Mouse (Mus musculus): ENCODE data around the gene Tomm40l. TPM values are rescaled to one million over a fixed set of nuclear protein-coding genes. Genes with fewer than 3 reads are reported as not detected.

The Tomm40l gene
- polyA plus RNA-seq, 2 experiments = 26.3 to 29.2 TPM

DNA sequence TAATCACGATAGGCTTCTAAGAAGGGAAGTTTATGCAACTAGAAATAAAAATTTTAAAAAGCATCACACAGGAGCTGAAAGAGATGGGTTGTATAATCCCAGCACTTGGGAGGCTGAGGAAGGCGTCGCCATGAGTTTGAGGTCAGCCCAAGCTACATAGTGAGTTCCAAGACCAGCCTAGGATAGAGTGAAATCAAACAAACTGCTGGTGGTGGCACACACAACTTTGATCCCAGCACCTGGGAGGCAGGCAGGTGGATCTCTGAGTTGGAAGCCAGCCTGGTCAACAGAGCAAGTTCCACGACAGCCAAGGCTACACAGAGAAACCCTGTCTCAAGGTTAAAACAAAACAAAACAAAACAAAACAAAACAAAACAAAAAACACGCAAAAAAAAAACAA is 10.0 kb upstream of the Tomm40l start:
- 0 out of 2 replicates have a peak, but pooled peaks cover 10% of the 10 kb centered on the region for H3K4me1 ChIP-seq (ENCODE audit: control insufficient read depth, insufficient read depth, low read length)
- H3K27me3 ChIP-seq (ENCODE audit: control insufficient read depth, insufficient read depth, low read length) = no peaks in the 10 kb centered on the region
- 86% methylated on average over 5 of the region's 5 CpGs for whole genome bisulfite sequencing
- H3K9ac ChIP-seq (ENCODE audit: low read depth, low read length, severe bottlenecking) = no peak overlapping the region
- no peak overlapping the region for H3K4me2 ChIP-seq (replicated peaks; ENCODE audit: low read depth, low read length, severe bottlenecking)
- H3K4me3 ChIP-seq (replicated peaks; ENCODE audit: low read length) = no peak overlapping the region
- no peak for TF ChIP-seq POLR2A (IDR thresholded peaks at IDR 0.05; ENCODE audit: borderline replicate concordance, extremely low read depth, insufficient read depth, insufficient read length)
- H3K36me3 ChIP-seq (ENCODE audit: control insufficient read depth, insufficient read depth, low read length) = peaks cover 41% of the 10 kb centered on the region
- no peak for ATAC-seq (ENCODE audit: low FRiP score, low read depth)
- no peaks in the 10 kb centered on the region for H3K9me3 ChIP-seq (ENCODE audit: control insufficient read depth, low read length)
- DNase-seq (ENCODE audit: low spot score) = no peak
- H3K27ac ChIP-seq (replicated peaks; ENCODE audit: low read depth, low read length) = no peak overlapping the region

DNA sequence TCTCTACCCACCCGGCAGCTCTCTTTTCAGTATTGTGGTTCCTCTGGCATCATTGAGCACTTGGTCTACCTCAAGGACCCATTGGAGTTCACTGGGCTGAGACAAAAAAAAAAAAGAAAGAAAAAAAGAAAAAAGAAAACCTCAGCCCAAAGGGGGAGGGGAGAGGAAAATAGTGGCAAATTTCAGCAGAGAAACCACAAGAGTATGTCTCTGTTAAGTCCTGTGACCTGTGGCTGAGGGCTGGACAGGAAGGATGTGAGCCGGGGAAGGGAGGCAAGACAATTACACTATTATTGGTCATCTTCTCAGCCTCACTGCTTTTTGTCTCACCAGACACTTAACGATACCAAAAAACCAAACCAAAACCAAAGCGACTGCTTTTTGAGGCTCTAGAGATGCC is 9.5 kb upstream of the Tomm40l start:
- no peak overlapping the region for H3K4me2 ChIP-seq (replicated peaks; ENCODE audit: low read depth, low read length, severe bottlenecking)
- DNase-seq (ENCODE audit: low spot score) = no peak
- no peak for ATAC-seq (ENCODE audit: low FRiP score, low read depth)
- no peaks in the 10 kb centered on the region for H3K9me3 ChIP-seq (ENCODE audit: control insufficient read depth, low read length)
- no peak for TF ChIP-seq POLR2A (IDR thresholded peaks at IDR 0.05; ENCODE audit: borderline replicate concordance, extremely low read depth, insufficient read depth, insufficient read length)
- H3K9ac ChIP-seq (ENCODE audit: low read depth, low read length, severe bottlenecking) = no peak overlapping the region
- H3K4me1 ChIP-seq (ENCODE audit: control insufficient read depth, insufficient read depth, low read length) = 0 out of 2 replicates have a peak, but pooled peaks cover 10% of the 10 kb centered on the region
- 80% methylated on average over 4 of the region's 4 CpGs for WGBS
- H3K27ac ChIP-seq (replicated peaks; ENCODE audit: low read depth, low read length) = no peak overlapping the region
- H3K4me3 ChIP-seq (replicated peaks; ENCODE audit: low read length) = no peak overlapping the region
- no peaks in the 10 kb centered on the region for H3K27me3 ChIP-seq (ENCODE audit: control insufficient read depth, insufficient read depth, low read length)
- H3K36me3 ChIP-seq (ENCODE audit: control insufficient read depth, insufficient read depth, low read length) = peaks cover 36% of the 10 kb centered on the region

DNA sequence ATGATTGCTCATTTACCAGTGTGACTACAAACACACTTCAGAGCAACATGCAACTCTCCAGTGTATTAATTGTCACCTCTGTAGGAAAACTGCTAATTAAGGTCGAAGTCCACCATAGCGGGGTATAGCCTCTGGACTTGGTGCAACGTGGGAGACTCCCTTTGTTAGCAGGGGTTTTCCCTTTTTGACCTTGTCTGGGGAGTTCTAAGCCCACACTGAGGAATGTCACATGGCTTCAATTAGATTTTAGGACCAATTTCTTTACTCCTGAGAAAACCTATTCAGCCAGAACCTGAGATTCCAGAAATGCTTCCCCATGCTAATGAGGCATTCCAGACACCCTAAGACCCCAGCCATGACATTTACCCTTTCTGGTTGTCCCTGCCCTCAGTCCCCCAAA is 7.9 kb upstream of the Tomm40l start:
- no peak for TF ChIP-seq POLR2A (IDR thresholded peaks at IDR 0.05; ENCODE audit: borderline replicate concordance, extremely low read depth, insufficient read depth, insufficient read length)
- Histone ChIP-seq H3K9me3 (ENCODE audit: control insufficient read depth, low read length) (no peaks in the 10 kb centered on the region), H3K4me1 (ENCODE audit: control insufficient read depth, insufficient read depth, low read length) (0 out of 2 replicates have a peak, but pooled peaks cover 10% of the 10 kb centered on the region), H3K4me3 (replicated peaks; ENCODE audit: low read length) (no peak overlapping the region), H3K36me3 (ENCODE audit: control insufficient read depth, insufficient read depth, low read length) (peaks cover 20% of the 10 kb centered on the region), H3K9ac (ENCODE audit: low read depth, low read length, severe bottlenecking) (no peak overlapping the region), H3K4me2 (replicated peaks; ENCODE audit: low read depth, low read length, severe bottlenecking) (no peak overlapping the region), H3K27me3 (ENCODE audit: control insufficient read depth, insufficient read depth, low read length) (no peaks in the 10 kb centered on the region), H3K27ac (replicated peaks; ENCODE audit: low read depth, low read length) (no peak overlapping the region)
- WGBS = 31% methylated on average over 3 of the region's 3 CpGs
- ATAC-seq (ENCODE audit: low FRiP score, low read depth) (no peak), DNase-seq (ENCODE audit: low spot score) (no peak)

DNA sequence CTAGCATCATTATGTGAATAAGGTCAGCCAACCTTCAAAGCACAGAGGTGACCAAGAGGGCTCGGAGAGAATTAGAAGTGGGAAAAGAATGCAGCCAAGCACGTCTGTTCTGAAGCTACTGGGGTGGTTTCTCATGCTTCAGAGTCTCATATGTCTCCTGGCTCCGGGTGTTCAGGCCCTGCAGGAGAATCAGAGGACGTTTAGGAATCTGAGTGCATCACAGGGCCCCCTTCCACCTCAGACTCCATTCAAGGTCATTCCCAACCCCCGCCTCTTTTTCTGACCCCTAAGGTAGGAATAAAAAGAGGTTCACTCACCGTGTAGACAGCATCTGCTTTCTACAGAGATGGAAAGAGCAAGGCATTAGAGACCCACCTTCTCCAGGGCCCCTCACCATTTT is 7.4 kb upstream of the Tomm40l start:
- no peak overlapping the region for H3K27ac ChIP-seq (replicated peaks; ENCODE audit: low read depth, low read length)
- no peaks in the 10 kb centered on the region for H3K27me3 ChIP-seq (ENCODE audit: control insufficient read depth, insufficient read depth, low read length)
- DNase-seq (ENCODE audit: low spot score) (no peak), ATAC-seq (ENCODE audit: low FRiP score, low read depth) (no peak)
- peaks cover 15% of the 10 kb centered on the region for H3K36me3 ChIP-seq (ENCODE audit: control insufficient read depth, insufficient read depth, low read length)
- H3K9me3 ChIP-seq (ENCODE audit: control insufficient read depth, low read length) = no peaks in the 10 kb centered on the region
- H3K4me3 ChIP-seq (replicated peaks; ENCODE audit: low read length) = no peak overlapping the region
- H3K4me1 ChIP-seq (ENCODE audit: control insufficient read depth, insufficient read depth, low read length) = 0 out of 2 replicates have a peak, but pooled peaks cover 10% of the 10 kb centered on the region
- TF ChIP-seq POLR2A (IDR thresholded peaks at IDR 0.05; ENCODE audit: borderline replicate concordance, extremely low read depth, insufficient read depth, insufficient read length) = no peak
- H3K9ac ChIP-seq (ENCODE audit: low read depth, low read length, severe bottlenecking) = no peak overlapping the region
- WGBS = 39% methylated on average over 6 of the region's 6 CpGs
- H3K4me2 ChIP-seq (replicated peaks; ENCODE audit: low read depth, low read length, severe bottlenecking) = no peak overlapping the region

DNA sequence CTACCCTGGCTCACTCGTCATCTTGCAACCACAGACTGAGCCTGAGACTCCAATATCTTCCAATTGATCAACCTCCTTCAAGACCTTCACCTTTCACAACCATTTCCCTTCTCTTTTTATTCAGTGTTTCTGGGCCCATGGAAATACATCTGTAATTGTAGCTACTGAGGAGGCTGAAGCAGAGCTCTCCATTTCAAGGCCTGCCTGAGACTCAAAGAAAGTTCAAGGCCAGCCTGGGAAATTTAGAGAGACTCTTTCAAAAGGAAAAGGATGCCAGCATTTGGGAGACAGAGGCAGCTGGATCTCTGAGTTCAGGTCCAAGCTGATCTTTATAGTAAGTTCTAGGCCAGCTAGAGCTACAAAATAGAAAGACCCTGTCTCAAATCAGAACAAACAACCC is 5.6 kb upstream of the Tomm40l start:
- TF ChIP-seq POLR2A (IDR thresholded peaks at IDR 0.05; ENCODE audit: borderline replicate concordance, extremely low read depth, insufficient read depth, insufficient read length) = no peak
- Histone ChIP-seq H3K27me3 (ENCODE audit: control insufficient read depth, insufficient read depth, low read length) (no peaks in the 10 kb centered on the region), H3K4me2 (replicated peaks; ENCODE audit: low read depth, low read length, severe bottlenecking) (no peak overlapping the region), H3K4me1 (ENCODE audit: control insufficient read depth, insufficient read depth, low read length) (0 out of 2 replicates have a peak, but pooled peaks cover 10% of the 10 kb centered on the region), H3K9ac (ENCODE audit: low read depth, low read length, severe bottlenecking) (no peak overlapping the region), H3K36me3 (ENCODE audit: control insufficient read depth, insufficient read depth, low read length) (no peaks in the 10 kb centered on the region), H3K27ac (replicated peaks; ENCODE audit: low read depth, low read length) (no peak overlapping the region), H3K4me3 (replicated peaks; ENCODE audit: low read length) (no peak overlapping the region), H3K9me3 (ENCODE audit: control insufficient read depth, low read length) (no peaks in the 10 kb centered on the region)
- no peak for ATAC-seq (ENCODE audit: low FRiP score, low read depth)
- no peak for DNase-seq (ENCODE audit: low spot score)
- WGBS = 88% methylated on average over 1 of the region's 1 CpGs

GRCm38 (mm10) chr1:171226780-171227179 is 4.5 kb upstream of the Tomm40l start:
- no peak overlapping the region for H3K9ac ChIP-seq (ENCODE audit: low read depth, low read length, severe bottlenecking)
- H3K27ac ChIP-seq (replicated peaks; ENCODE audit: low read depth, low read length) = no peak overlapping the region
- ATAC-seq (ENCODE audit: low FRiP score, low read depth) (no peak), DNase-seq (ENCODE audit: low spot score) (no peak)
- H3K4me1 ChIP-seq (ENCODE audit: control insufficient read depth, insufficient read depth, low read length) = peaks cover 10% of the 10 kb centered on the region; the same call in 1 of the 2 replicates
- 56% methylated on average over 4 of the region's 4 CpGs for WGBS
- no peaks in the 10 kb centered on the region for H3K36me3 ChIP-seq (ENCODE audit: control insufficient read depth, insufficient read depth, low read length)
- H3K4me2 ChIP-seq (replicated peaks; ENCODE audit: low read depth, low read length, severe bottlenecking) = no peak overlapping the region
- H3K9me3 ChIP-seq (ENCODE audit: control insufficient read depth, low read length) = no peaks in the 10 kb centered on the region
- no peak for TF ChIP-seq POLR2A (IDR thresholded peaks at IDR 0.05; ENCODE audit: borderline replicate concordance, extremely low read depth, insufficient read depth, insufficient read length)
- no peak overlapping the region for H3K4me3 ChIP-seq (replicated peaks; ENCODE audit: low read length)
- no peaks in the 10 kb centered on the region for H3K27me3 ChIP-seq (ENCODE audit: control insufficient read depth, insufficient read depth, low read length)

All from limb, embryonic 14.5 days (tissue).